8 mouse cellular contexts compared by ENCODE assay signal in genomic region chr17:28328946-28329345, GRCm38 (mm10). TPM values are rescaled to one million over a fixed set of nuclear protein-coding genes. Genes with fewer than 3 reads are reported as not detected.
DNase-seq lines count a peak whose midpoint lies in the region; ATAC-seq lines count a peak whose summit lies in the region.

No protein-coding gene starts in this region.

- intact Hi-C loops in heart, postnatal 25 days (cut with DNase I), result loop anchor here (1.0 kb wide), 1 partner anchor 39 kb away; no protein-coding TSS in a partner anchor

- H3K4me1 ChIP-seq in heart, embryonic 13.5 days, result peaks cover 54% of the 10 kb centered on the region
- H3K4me1 ChIP-seq in hindbrain, embryonic 11.5 days (replicated peaks; ENCODE audit: control insufficient read depth, insufficient read depth, low read length), result peaks cover 5% of the 10 kb centered on the region; the same call in 1 of the 2 replicates
- peaks cover 16% of the 10 kb centered on the region for H3K4me1 ChIP-seq in liver, embryonic 16.5 days (ENCODE audit: control insufficient read depth, low read depth, low read length)

- H3K27me3 ChIP-seq in heart, embryonic 13.5 days (replicated peaks), result no peaks in the 10 kb centered on the region
- H3K27me3 ChIP-seq in hindbrain, embryonic 11.5 days (ENCODE audit: control insufficient read depth, insufficient read depth, low read length), result no peaks in the 10 kb centered on the region
- no peaks in the 10 kb centered on the region for H3K27me3 ChIP-seq in liver, embryonic 16.5 days (ENCODE audit: control insufficient read depth, insufficient read depth, low read depth, low read length)

- H3K27ac ChIP-seq in heart, embryonic 13.5 days (replicated peaks), result peak overlapping the region; percentile 94
- peak overlapping the region; percentile 94 for H3K27ac ChIP-seq in hindbrain, embryonic 11.5 days (ENCODE audit: low read depth, low read length)
- H3K27ac ChIP-seq in liver, embryonic 16.5 days (ENCODE audit: low read length), result peak overlapping the region; percentile 90

- H3K4me2 ChIP-seq in heart, embryonic 13.5 days, result peak overlapping the region; percentile 91
- peak overlapping the region; percentile 96 for H3K4me2 ChIP-seq in hindbrain, embryonic 11.5 days (replicated peaks; ENCODE audit: low read depth, low read length)
- peak overlapping the region; percentile 92 for H3K4me2 ChIP-seq in liver, embryonic 16.5 days (ENCODE audit: low read depth, low read length)

- DNase-seq in heart, postnatal 25 days (ENCODE audit: low spot score), result no peak
- DNase-seq in ZHBTc4 (ENCODE audit: low read depth, low spot score), result peak; percentile 42
- DNase-seq in hindbrain, embryonic 11.5 days (ENCODE audit: low spot score), result no peak
- DNase-seq in yolk sac, embryonic 10.5 days (ENCODE audit: low spot score), result peak; percentile 23
- no peak for DNase-seq in retina, embryonic 14.5 days (ENCODE audit: low spot score)
- DNase-seq in frontal cortex, postnatal 25 days (ENCODE audit: low spot score in 2 of 2), result no peak

- no peak for ATAC-seq in heart, embryonic 13.5 days (ENCODE audit: extremely low read depth, insufficient number of reproducible peaks, low FRiP score, low TSS enrichment)
- ATAC-seq in hindbrain, embryonic 11.5 days (ENCODE audit: low FRiP score), result peak; percentile 4; the same call in 1 of the 2 replicates
- peak; percentile 47 for ATAC-seq in liver, embryonic 16.5 days (ENCODE audit: low read depth)

- under 1% methylated on average over 25 of the region's 25 CpGs for WGBS in heart, embryonic 13.5 days
- WGBS in hindbrain, embryonic 11.5 days, result under 1% methylated on average over 25 of the region's 25 CpGs
- 0% methylated on average over 25 of the region's 25 CpGs for WGBS in liver, embryonic 16.5 days (ENCODE audit: insufficient replicate concordance)

- peak overlapping the region; percentile 99 for H3K9ac ChIP-seq in heart, embryonic 13.5 days
- peak overlapping the region; percentile 98 for H3K9ac ChIP-seq in hindbrain, embryonic 11.5 days (ENCODE audit: low read depth, low read length)
- peak overlapping the region; percentile 93 for H3K9ac ChIP-seq in liver, embryonic 16.5 days (ENCODE audit: low read depth, low read length)

- peak overlapping the region; percentile 95 for H3K4me3 ChIP-seq in heart, embryonic 13.5 days
- peak overlapping the region; percentile 94 for H3K4me3 ChIP-seq in hindbrain, embryonic 11.5 days (ENCODE audit: low read depth, low read length)
- H3K4me3 ChIP-seq in liver, embryonic 16.5 days (ENCODE audit: low read depth, low read length), result peak overlapping the region; percentile 83

- no peaks in the 10 kb centered on the region for H3K9me3 ChIP-seq in heart, embryonic 13.5 days
- no peaks in the 10 kb centered on the region for H3K9me3 ChIP-seq in hindbrain, embryonic 11.5 days (ENCODE audit: control insufficient read depth, low read length)
- H3K9me3 ChIP-seq in liver, embryonic 16.5 days (replicated peaks; ENCODE audit: control insufficient read depth, low read length), result no peaks in the 10 kb centered on the region

- peaks cover 72% of the 10 kb centered on the region for H3K36me3 ChIP-seq in heart, embryonic 13.5 days
- 0 out of 2 replicates have a peak, but pooled peaks cover 3% of the 10 kb centered on the region for H3K36me3 ChIP-seq in hindbrain, embryonic 11.5 days (ENCODE audit: control insufficient read depth, insufficient read depth, low read length)
- H3K36me3 ChIP-seq in liver, embryonic 16.5 days (ENCODE audit: control insufficient read depth, insufficient read depth), result peaks cover 11% of the 10 kb centered on the region

RNA-seq across cellular contexts. Expression of gene Rpl10a, which starts 0.7 kb away (rescaled TPM):
- polyA plus RNA-seq in heart, embryonic 13.5 days (2015; fragmentation: Nextera tagmentation; extraction: Ambion mirVana), result 389 and 419 TPM in 2 replicates
- total RNA-seq in heart, postnatal 25 days (2021), result 100 to 1,000 TPM; 359 to 375 TPM
- 445 and 475 TPM in 2 replicates for polyA plus RNA-seq in hindbrain, embryonic 11.5 days (2014; fragmentation: Nextera tagmentation; extraction: Ambion mirVana)
- polyA plus RNA-seq in liver, embryonic 16.5 days (2015; fragmentation: Nextera tagmentation; extraction: Ambion mirVana), result 280 and 310 TPM in 2 replicates

RNA-seq across cellular contexts. Expression of gene Fance, which starts 15.6 kb away (rescaled TPM):
- polyA plus RNA-seq in heart, embryonic 13.5 days (2015; fragmentation: Nextera tagmentation; extraction: Ambion mirVana), result 19.3 and 22.2 TPM in 2 replicates
- total RNA-seq in heart, postnatal 25 days (2021), result 10 to 100 TPM; 10.5 to 11.1 TPM
- 18.7 and 22.5 TPM in 2 replicates for polyA plus RNA-seq in hindbrain, embryonic 11.5 days (2014; fragmentation: Nextera tagmentation; extraction: Ambion mirVana)
- 6.7 and 7.3 TPM in 2 replicates for polyA plus RNA-seq in liver, embryonic 16.5 days (2015; fragmentation: Nextera tagmentation; extraction: Ambion mirVana)

RNA-seq across cellular contexts. Expression of gene Tead3, which starts 21.7 kb away (rescaled TPM):
- polyA plus RNA-seq in heart, embryonic 13.5 days (2015; fragmentation: Nextera tagmentation; extraction: Ambion mirVana), result 5.9 and 7.3 TPM in 2 replicates
- 10 to 100 TPM; 12.2 to 14.4 TPM for total RNA-seq in heart, postnatal 25 days (2021)
- polyA plus RNA-seq in hindbrain, embryonic 11.5 days (2014; fragmentation: Nextera tagmentation; extraction: Ambion mirVana), result 3.7 and 5.1 TPM in 2 replicates
- 0.50 and 0.52 TPM in 2 replicates for polyA plus RNA-seq in liver, embryonic 16.5 days (2015; fragmentation: Nextera tagmentation; extraction: Ambion mirVana)

RNA-seq across cellular contexts. Expression of gene Tulp1, which starts 36.1 kb away (rescaled TPM):
- 4.1 TPM in 2 replicates for polyA plus RNA-seq in heart, embryonic 13.5 days (2015; fragmentation: Nextera tagmentation; extraction: Ambion mirVana)
- total RNA-seq in heart, postnatal 25 days (2021), result under 1 TPM in 1 of 2 experiments, not detected in 1; 0.34 TPM
- polyA plus RNA-seq in hindbrain, embryonic 11.5 days (2014; fragmentation: Nextera tagmentation; extraction: Ambion mirVana), result 2.9 and 4.1 TPM in 2 replicates
- 0.46 TPM in 1 of 2 replicates, not detected in the other for polyA plus RNA-seq in liver, embryonic 16.5 days (2015; fragmentation: Nextera tagmentation; extraction: Ambion mirVana)

Comparison
In these comparisons a context has a peak if more than half of its experiments do, and no peak if none do; other contexts are left out.
1. DNase-seq: peak in ZHBTc4 (single experiment) and yolk sac, embryonic 10.5 days (single experiment); none in heart, postnatal 25 days (single experiment), hindbrain, embryonic 11.5 days (single experiment), retina, embryonic 14.5 days (single experiment) and frontal cortex, postnatal 25 days (0 of 2).
2. Peak in every context shown above with its lines, with median percentiles within 50 percentile points of each other: H3K27ac ChIP-seq, H3K4me2 ChIP-seq, H3K4me3 ChIP-seq and H3K9ac ChIP-seq.